Mouse (Mus musculus) gastrocnemius, adult 2 months (tissue): ENCODE results near the gene Caprin2. TPM values are rescaled to one million over a fixed set of nuclear protein-coding genes. Genes with fewer than 3 reads are reported as not detected.
"Not testable (repeated sequence)": the region's sequence is repeated elsewhere in the genome, so short reads cannot be mapped to it uniquely, and the experiment has no call there.

Experiments
- DNase-seq: peaks from one replicate; pipeline ENCODE4 v3.0.0; 2022
- H3K27ac ChIP-seq: fragments of 200-600 bp; 2 replicates; pipeline ENCODE4 v1.8.1; 2022; ENCODE audit warnings: mild to moderate bottlenecking
- H3K4me3 ChIP-seq: fragments of 200-600 bp; 2 replicates; pipeline ENCODE4 v1.8.1; 2022; ENCODE audit warnings: mild to moderate bottlenecking, moderate library complexity
- CTCF ChIP-seq: fragments of 200-600 bp; IDR thresholded peaks from 2 replicates; pipeline ENCODE4 v1.8.1; 2022; ENCODE audit warnings: antibody characterized with exemption, mild to moderate bottlenecking, moderate library complexity
- intact Hi-C: fragments of 180-260 bp; cut with DNase I; formaldehyde crosslinking; loops from one replicate; pipeline ENCODE4 v1.15.1; 2025
- total RNA-seq, 2 experiments: library from RNA; stranded (reverse); gene quantifications; 2 replicates each; pipeline ENCODE4 v1.2.3; 2021

Caprin2 gene
- total RNA-seq, 2 experiments from 2014 or later = 2.7 to 3.4 TPM

- DNase-seq = no peak
- intact Hi-C loops = loop anchor here (10.0 kb wide), 1 partner anchor 702 kb away; the partner anchor contains the start of gene Ergic2
- peak; percentile 40 for TF ChIP-seq CTCF
- Histone ChIP-seq H3K27ac (no peak overlapping the region), H3K4me3 (no peak overlapping the region)
Observed at GRCm38 (mm10) chr6:148916817-148917216, 20.8 kb upstream of the Caprin2 start.

- Histone ChIP-seq H3K4me3 (no peak overlapping the region), H3K27ac (no peak overlapping the region)
- intact Hi-C loops = loop anchor here (10.0 kb wide), 1 partner anchor 699 kb away; the partner anchor contains the start of gene Ergic2
- peak; percentile 27 for DNase-seq
- peak; percentile 83 for TF ChIP-seq CTCF
Observed at GRCm38 (mm10) chr6:148913938-148914337, 17.9 kb upstream of the Caprin2 start.

GRCm38 (mm10) chr6:148911906-148912305 lies 15.9 kb upstream of the Caprin2 start:
- not testable (repeated sequence) for DNase-seq, H3K27ac ChIP-seq, H3K4me3 ChIP-seq
- intact Hi-C loops = loop anchor here (10.0 kb wide), 1 partner anchor 697 kb away; the partner anchor contains the start of gene Ergic2

GRCm38 (mm10) chr6:148906958-148907357 lies 10.9 kb upstream of the Caprin2 start:
- no peak overlapping the region for H3K4me3 ChIP-seq
- TF ChIP-seq CTCF = no peak
- intact Hi-C loops = no loop called here
- H3K27ac ChIP-seq = no peak overlapping the region
- no peak for DNase-seq

GRCm38 (mm10) chr6:148902728-148903127 lies 6.7 kb upstream of the Caprin2 start:
- Histone ChIP-seq H3K27ac (no peak overlapping the region), H3K4me3 (no peak overlapping the region)
- DNase-seq = no peak
- intact Hi-C loops = no loop called here
- TF ChIP-seq CTCF = no peak

GRCm38 (mm10) chr6:148896507-148896851 lies 442 bp upstream of the Caprin2 start:
- no peak for TF ChIP-seq CTCF
- intact Hi-C loops = no loop called here
- no peak for DNase-seq
- Histone ChIP-seq H3K27ac (peak overlapping the region; percentile 84), H3K4me3 (peak overlapping the region; percentile 95)

GRCm38 (mm10) chr6:148894888-148895772 lies 907 bp downstream of the Caprin2 start:
- intact Hi-C loops = no loop called here
- DNase-seq = no peak

GRCm38 (mm10) chr6:148873911-148874310 lies 22.1 kb downstream of the Caprin2 start:
- no peak for TF ChIP-seq CTCF
- intact Hi-C loops = no loop called here
- no peak overlapping the region for H3K27ac ChIP-seq

More at GRCm38 (mm10) chr6:148894888-148895772, 907 bp downstream of the Caprin2 start:
- Histone ChIP-seq H3K4me3 (peak overlapping the region; percentile 95), H3K27ac (peak overlapping the region; percentile 84)
- no peak for TF ChIP-seq CTCF

GRCm38 (mm10) chr6:148845629-148846028 lies 50.4 kb downstream of the Caprin2 start:
- intact Hi-C loops = no loop called here
- DNase-seq = no peak
- Histone ChIP-seq H3K27ac (no peak overlapping the region), H3K4me3 (no peak overlapping the region)
- no peak for TF ChIP-seq CTCF

More at GRCm38 (mm10) chr6:148873911-148874310, 22.1 kb downstream of the Caprin2 start:
- H3K4me3 ChIP-seq = no peak overlapping the region
- DNase-seq = no peak

- intact Hi-C loops = no loop called here
Observed at GRCm38 (mm10) chr6:148841760-148842159, 54.3 kb downstream of the Caprin2 start.

GRCm38 (mm10) chr6:148838460-148838859 lies 57.6 kb downstream of the Caprin2 start:
- no peak for DNase-seq
- intact Hi-C loops = no loop called here
- no peak for TF ChIP-seq CTCF
- Histone ChIP-seq H3K4me3 (no peak overlapping the region), H3K27ac (no peak overlapping the region)

More at GRCm38 (mm10) chr6:148841760-148842159, 54.3 kb downstream of the Caprin2 start:
- DNase-seq = no peak
- TF ChIP-seq CTCF = no peak
- Histone ChIP-seq H3K4me3 (no peak overlapping the region), H3K27ac (no peak overlapping the region)

GRCm38 (mm10) chr6:148831728-148832121 lies 64.3 kb downstream of the Caprin2 start:
- no peak for DNase-seq
- Histone ChIP-seq H3K27ac (peak overlapping the region; percentile 86), H3K4me3 (peak overlapping the region; percentile 96)
- intact Hi-C loops = no loop called here
- TF ChIP-seq CTCF = no peak

- intact Hi-C loops = no loop called here
- Histone ChIP-seq H3K27ac (peak within 1 kb of the TSS; percentile 86), H3K4me3 (peak within 1 kb of the TSS; percentile 96)
- TF ChIP-seq CTCF = no peak
- peak; percentile 93 for DNase-seq
Observed at GRCm38 (mm10) chr6:148830748-148831727, 65.0 kb downstream of the Caprin2 start, which contains the start of gene Ipo8. Ipo8 (minus strand) TSS chr6:148831467.
